Mouse (Mus musculus): ENCODE data around the gene Plce1.

DNA sequence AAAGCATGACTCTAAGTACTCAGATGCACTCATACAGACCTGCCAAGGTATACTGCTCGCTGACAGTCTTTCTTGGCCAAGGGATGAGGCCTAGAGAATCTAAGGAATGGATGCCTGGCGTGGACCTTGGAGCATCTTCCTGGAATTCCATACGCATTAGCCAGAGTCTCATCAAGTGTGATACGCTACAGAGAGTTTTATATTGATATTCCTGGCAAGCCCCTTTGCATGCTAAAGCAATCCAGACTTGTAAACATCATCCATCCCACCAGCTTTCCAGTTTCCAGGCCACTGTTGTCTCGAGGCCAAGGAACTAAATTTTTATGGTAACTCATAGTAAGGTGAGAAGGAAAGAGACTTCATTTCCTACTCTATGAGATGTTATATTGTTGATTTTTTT is 197.7 kb downstream of the Plce1 start:
- TF ChIP-seq CTCF (conservative IDR thresholded peaks at IDR 0.05; ENCODE audit: insufficient read depth, insufficient read length, low read depth, low read length) (no peak), POLR2A (IDR thresholded peaks at IDR 0.05; ENCODE audit: low read depth, low read length) (no peak)

Data from kidney, adult 2 months (tissue).